Mouse (Mus musculus) liver, embryonic 11.5 days (tissue): ENCODE measurements around the gene Gja5. TPM values are rescaled to one million over a fixed set of nuclear protein-coding genes. Genes with fewer than 3 reads are reported as not detected.

Experiments
- ATAC-seq: fragments of 200-750 bp; cut with Nextera tagmentation; replicated peaks from 2 replicates; pipeline ENCODE4 v1.8.0; 2017; ENCODE audit warnings: moderate number of reproducible peaks, mild to moderate bottlenecking, moderate TSS enrichment, moderate library complexity; ENCODE audit not compliant: low FRiP score
- DNase-seq: peaks from one replicate; pipeline ENCODE4 v3.0.0-alpha.2; 2017; ENCODE audit warnings: low spot score
- H3K27ac ChIP-seq: fragments of 300-500 bp; sonication (generic); 2 replicates; pipeline ENCODE4 v1.5.1; 2014; ENCODE audit warnings: mild to moderate bottlenecking, low read depth, low read length, control low read depth
- H3K27me3 ChIP-seq: fragments of 300-500 bp; sonication (generic); replicated peaks from 2 replicates; pipeline ENCODE4 v1.6.1; 2014; ENCODE audit warnings: low read length, mixed read lengths; ENCODE audit not compliant: control insufficient read depth, insufficient read depth
- H3K36me3 ChIP-seq: fragments of 300-500 bp; sonication (generic); 2 replicates; pipeline ENCODE4 v1.6.1; 2014; ENCODE audit warnings: mild to moderate bottlenecking, low read length, moderate library complexity, mixed read lengths; ENCODE audit not compliant: control insufficient read depth, insufficient read depth
- H3K4me1 ChIP-seq: fragments of 300-500 bp; sonication (generic); replicated peaks from 2 replicates; pipeline ENCODE4 v1.6.1; 2014; ENCODE audit warnings: low read length, mixed read lengths; ENCODE audit not compliant: control insufficient read depth, insufficient read depth
- H3K4me2 ChIP-seq: fragments of 300-500 bp; sonication (generic); 2 replicates; pipeline ENCODE4 v1.6.1; 2014; ENCODE audit warnings: mild to moderate bottlenecking, control low read depth, moderate library complexity
- H3K4me3 ChIP-seq: fragments of 300-500 bp; sonication (generic); 2 replicates; pipeline ENCODE4 v1.5.1; 2014; ENCODE audit warnings: low read depth, low read length, control low read depth
- H3K9ac ChIP-seq: fragments of 300-500 bp; sonication (generic); 2 replicates; pipeline ENCODE4 v1.6.1; 2014; ENCODE audit warnings: low read depth, low read length, control low read depth
- H3K9me3 ChIP-seq: fragments of 300-500 bp; sonication (generic); 2 replicates; pipeline ENCODE4 v1.6.1; 2016; ENCODE audit warnings: low read length, inconsistent platforms, mixed read lengths; ENCODE audit not compliant: control insufficient read depth
- WGBS: fragments of 180-500 bp; shearing (Covaris S2); extraction: QIAGEN DNeasy Blood & Tissue Kit; methylation state at CpG from one replicate; pipeline ENCODE4 v1.1.7; 2014; 5-methylcytosine and 5-hydroxymethylcytosine counted together
- polyA plus RNA-seq: library from polyadenylated mRNA; unstranded; fragments of >200 nt; fragmentation: Nextera tagmentation; extraction: Ambion mirVana; gene quantifications from 2 replicates; pipeline ENCODE4 v1.2.1, GENCODE M21; 2014

Gene Gja5
- polyA plus RNA-seq: 1.8 and 2.2 TPM in 2 replicates

- Histone ChIP-seq H3K4me1 (peaks cover 10% of the 10 kb centered on the region; the same call in 1 of the 2 replicates), H3K9me3 (no peaks in the 10 kb centered on the region), H3K9ac (peak within 1 kb of the TSS; percentile 92), H3K27me3 (no peaks in the 10 kb centered on the region; the same call in 1 of the 2 replicates), H3K4me3 (peak within 1 kb of the TSS; percentile 82), H3K36me3 (no peaks in the 10 kb centered on the region), H3K4me2 (peak within 1 kb of the TSS; percentile 89), H3K27ac (no peak within 1 kb of the TSS)
- WGBS: 8% methylated on average over 14 of the region's 14 CpGs
- no peak for ATAC-seq
- peak; percentile 33 for DNase-seq
Measured at GRCm38 (mm10) chr3:96904393-96904792, at the start of gene Gja5. TSS of gene Gja5 (plus strand) at chr3:96904693.

- DNase-seq: no peak
- Histone ChIP-seq H3K27me3 (no peaks in the 10 kb centered on the region), H3K27ac (no peak overlapping the region), H3K4me1 (0 out of 2 replicates have a peak, but pooled peaks cover 3% of the 10 kb centered on the region), H3K9me3 (no peaks in the 10 kb centered on the region), H3K36me3 (no peaks in the 10 kb centered on the region), H3K4me2 (no peak overlapping the region), H3K4me3 (no peak overlapping the region), H3K9ac (no peak overlapping the region)
- WGBS: 88% methylated on average over 3 of the region's 3 CpGs
- ATAC-seq: no peak
Measured at GRCm38 (mm10) chr3:96855833-96856232, 48.7 kb upstream of the Gja5 start.

- H3K4me2 ChIP-seq: no peak overlapping the region
- WGBS: 90% methylated on average over 5 of the region's 5 CpGs
- H3K36me3 ChIP-seq: no peaks in the 10 kb centered on the region
Measured at GRCm38 (mm10) chr3:96860498-96860897, 44.0 kb upstream of the Gja5 start.

GRCm38 (mm10) chr3:96867863-96868262, 36.6 kb upstream of the Gja5 start:
- Histone ChIP-seq H3K4me2 (no peak overlapping the region), H3K4me1 (no peaks in the 10 kb centered on the region), H3K27me3 (no peaks in the 10 kb centered on the region), H3K27ac (no peak overlapping the region), H3K9me3 (no peaks in the 10 kb centered on the region), H3K36me3 (peaks cover 16% of the 10 kb centered on the region; the same call in 1 of the 2 replicates), H3K9ac (no peak overlapping the region), H3K4me3 (no peak overlapping the region)
- 95% methylated on average over 3 of the region's 3 CpGs for WGBS
- DNase-seq (no peak), ATAC-seq (no peak)

More at GRCm38 (mm10) chr3:96860498-96860897, 44.0 kb upstream of the Gja5 start:
- H3K4me3 ChIP-seq: no peak overlapping the region
- H3K27me3 ChIP-seq: no peaks in the 10 kb centered on the region
- H3K9ac ChIP-seq: no peak overlapping the region
- H3K27ac ChIP-seq: no peak overlapping the region
- DNase-seq: no peak
- H3K9me3 ChIP-seq: no peaks in the 10 kb centered on the region
- ATAC-seq: no peak
- no peaks in the 10 kb centered on the region for H3K4me1 ChIP-seq

GRCm38 (mm10) chr3:96868566-96868965, 35.9 kb upstream of the Gja5 start:
- ATAC-seq (no peak), DNase-seq (no peak)
- WGBS: 95% methylated on average over 8 of the region's 8 CpGs
- Histone ChIP-seq H3K9ac (no peak overlapping the region), H3K36me3 (peaks cover 16% of the 10 kb centered on the region; the same call in 1 of the 2 replicates), H3K4me3 (no peak overlapping the region), H3K4me2 (no peak overlapping the region), H3K27me3 (no peaks in the 10 kb centered on the region), H3K27ac (no peak overlapping the region), H3K4me1 (no peaks in the 10 kb centered on the region), H3K9me3 (no peaks in the 10 kb centered on the region)

GRCm38 (mm10) chr3:96869091-96869490, 35.4 kb upstream of the Gja5 start:
- DNase-seq: no peak
- Histone ChIP-seq H3K4me2 (no peak overlapping the region), H3K4me3 (no peak overlapping the region), H3K9me3 (no peaks in the 10 kb centered on the region), H3K36me3 (peaks cover 16% of the 10 kb centered on the region; the same call in 1 of the 2 replicates), H3K9ac (no peak overlapping the region), H3K4me1 (no peaks in the 10 kb centered on the region), H3K27ac (no peak overlapping the region), H3K27me3 (no peaks in the 10 kb centered on the region)
- WGBS: 92% methylated on average over 7 of the region's 7 CpGs
- no peak for ATAC-seq

- Histone ChIP-seq H3K27ac (no peak overlapping the region), H3K9ac (no peak overlapping the region), H3K4me2 (no peak overlapping the region), H3K27me3 (no peaks in the 10 kb centered on the region), H3K4me3 (no peak overlapping the region), H3K36me3 (peaks cover 22% of the 10 kb centered on the region; the same call in 1 of the 2 replicates), H3K9me3 (no peaks in the 10 kb centered on the region), H3K4me1 (no peaks in the 10 kb centered on the region)
- no peak for ATAC-seq
- DNase-seq: no peak
- 88% methylated on average over 2 of the region's 2 CpGs for WGBS
Measured at GRCm38 (mm10) chr3:96870270-96870669, 34.2 kb upstream of the Gja5 start.

GRCm38 (mm10) chr3:96871070-96871469, 33.4 kb upstream of the Gja5 start:
- DNase-seq: no peak

GRCm38 (mm10) chr3:96872501-96872900, 32.0 kb upstream of the Gja5 start:
- ATAC-seq: no peak
- no peak for DNase-seq
- Histone ChIP-seq H3K27me3 (no peaks in the 10 kb centered on the region), H3K36me3 (peaks cover 26% of the 10 kb centered on the region; the same call in 1 of the 2 replicates), H3K4me1 (no peaks in the 10 kb centered on the region), H3K4me2 (no peak overlapping the region), H3K9me3 (no peaks in the 10 kb centered on the region), H3K27ac (no peak overlapping the region), H3K4me3 (no peak overlapping the region), H3K9ac (no peak overlapping the region)
- 92% methylated on average over 8 of the region's 8 CpGs for WGBS

More at GRCm38 (mm10) chr3:96871070-96871469, 33.4 kb upstream of the Gja5 start:
- Histone ChIP-seq H3K4me2 (no peak overlapping the region), H3K27me3 (no peaks in the 10 kb centered on the region), H3K4me3 (no peak overlapping the region), H3K27ac (no peak overlapping the region), H3K9me3 (no peaks in the 10 kb centered on the region), H3K36me3 (peaks cover 26% of the 10 kb centered on the region; the same call in 1 of the 2 replicates), H3K4me1 (no peaks in the 10 kb centered on the region), H3K9ac (no peak overlapping the region)
- WGBS: 83% methylated on average over 8 of the region's 8 CpGs
- ATAC-seq: no peak
